Mouse (Mus musculus) T-cell, adult 2 months (primary cell): ENCODE measurements around the gene Gm49322.
A peak's percentile ranks its signal among the peaks of the same experiment; 100 is the strongest.

Source experiments
- DNase-seq: peaks from one replicate; pipeline ENCODE4 v3.0.0; 2022; ENCODE audit warnings: low spot score

The Gm49322 gene

DNA sequence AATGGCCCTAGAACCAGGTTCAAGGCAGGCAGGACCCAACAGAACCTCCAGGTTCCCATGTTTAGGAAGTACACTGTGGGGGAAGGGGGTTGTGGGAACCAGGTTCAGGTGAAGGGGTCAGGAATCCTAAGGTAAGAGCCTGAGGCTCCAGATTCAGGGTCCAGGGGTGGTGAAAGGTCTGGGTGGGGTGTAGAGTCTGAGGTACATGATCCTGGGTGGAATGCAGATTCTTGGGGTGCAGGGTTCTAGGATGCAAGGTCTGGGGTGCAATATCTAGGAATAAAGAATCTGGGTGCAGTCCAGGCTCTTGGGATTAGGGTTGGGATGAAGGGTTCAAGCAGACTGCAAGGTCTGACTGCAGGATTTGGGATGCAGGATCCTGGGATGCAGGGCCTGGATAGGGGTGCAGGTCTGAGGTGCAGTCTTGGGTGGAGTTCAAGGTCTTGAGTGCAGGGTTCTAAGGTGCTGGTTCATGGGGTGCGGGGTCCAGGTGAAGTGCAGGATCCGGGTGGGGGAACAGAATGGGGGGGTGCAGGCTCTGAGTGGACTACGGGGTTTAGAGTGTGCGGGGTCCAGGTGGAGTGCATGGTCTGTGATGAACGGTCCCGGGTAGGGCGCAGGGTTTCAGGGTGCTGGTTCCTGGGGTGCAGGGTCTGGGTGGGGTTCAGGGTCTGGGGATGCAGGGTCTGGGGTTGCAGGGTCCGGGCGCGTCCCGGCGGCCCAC is 49.7 kb downstream of the Gm49322 start:
- no peak for DNase-seq

DNA sequence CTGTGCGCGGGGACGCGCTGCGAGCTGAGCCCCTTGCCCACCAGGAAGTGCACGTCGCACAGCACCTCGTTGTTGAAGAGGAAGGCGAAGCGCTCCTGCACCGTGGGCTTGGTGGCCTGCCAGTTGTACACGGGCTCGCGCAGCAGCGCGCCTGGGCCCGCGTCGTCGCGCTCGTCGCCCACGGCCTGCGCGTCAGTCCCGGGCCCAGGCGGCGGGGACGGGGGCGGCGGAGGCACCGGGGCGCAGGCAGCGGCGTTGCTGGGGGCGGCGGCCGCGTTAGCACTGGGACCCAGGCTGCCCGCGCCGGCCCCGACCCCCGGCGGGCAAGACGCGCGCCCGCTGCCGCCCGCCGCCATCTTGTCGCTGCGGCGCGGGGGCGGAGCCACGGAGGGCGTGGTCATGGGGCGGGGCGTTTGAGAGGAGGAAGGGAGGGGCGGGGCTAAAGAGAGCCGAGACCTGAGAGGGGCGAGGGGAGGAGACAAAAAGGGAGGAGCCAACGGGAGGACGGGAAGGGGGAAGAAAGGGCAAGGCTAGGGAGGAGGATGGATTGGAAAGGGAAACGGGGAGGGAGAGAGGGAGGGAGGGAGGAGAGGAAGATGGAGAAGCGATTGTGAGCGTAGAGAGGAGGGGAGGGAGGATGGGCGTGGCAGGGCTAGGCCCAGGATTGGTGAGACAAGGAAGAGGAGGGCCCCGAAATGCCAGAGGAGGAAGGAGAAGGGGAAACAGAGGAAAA is 50.5 kb downstream of the Gm49322 start:
- peak; percentile 87 for DNase-seq

DNA sequence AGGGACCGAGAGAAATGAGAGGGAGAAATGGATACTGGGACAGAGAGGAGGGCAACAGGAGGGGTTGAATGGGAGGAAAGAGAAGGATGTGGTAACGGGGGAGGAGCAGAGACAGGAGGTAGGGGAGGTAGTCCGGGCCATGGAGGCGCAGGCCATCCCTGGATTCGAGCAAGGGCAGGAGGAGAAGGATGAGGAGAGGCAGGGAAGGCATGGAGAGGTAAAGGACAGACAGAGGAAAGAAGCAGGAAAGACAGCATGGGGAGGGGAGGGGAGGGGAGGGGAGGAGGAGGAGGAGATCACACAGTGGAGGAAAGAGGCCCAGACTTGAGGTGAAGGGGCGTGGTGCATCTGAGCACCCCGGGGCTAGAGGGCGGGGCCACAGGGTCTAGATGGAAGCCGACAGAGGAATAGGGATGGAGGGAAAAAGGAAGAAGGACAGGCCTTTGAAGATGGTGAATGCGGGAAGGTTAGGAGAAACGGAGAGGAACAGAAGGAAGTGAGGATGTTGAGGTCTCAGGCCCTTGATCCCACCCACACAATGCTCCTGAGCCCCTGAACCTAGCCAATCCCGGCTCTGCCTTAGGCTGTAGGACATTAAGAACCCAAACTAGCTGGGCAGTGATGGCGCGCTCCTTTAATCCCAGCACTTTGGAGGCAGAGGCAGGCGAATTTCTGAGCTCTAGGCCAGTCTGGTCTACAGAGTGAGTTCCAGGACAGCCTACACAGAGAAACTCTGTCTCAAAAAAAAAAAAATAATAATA is 51.2 kb downstream of the Gm49322 start, which contains the start of gene Btbd2:
Gene Btbd2, minus strand, starts transcription at position 209 of the 761 bp plus-strand sequence.
- no peak for DNase-seq

DNA sequence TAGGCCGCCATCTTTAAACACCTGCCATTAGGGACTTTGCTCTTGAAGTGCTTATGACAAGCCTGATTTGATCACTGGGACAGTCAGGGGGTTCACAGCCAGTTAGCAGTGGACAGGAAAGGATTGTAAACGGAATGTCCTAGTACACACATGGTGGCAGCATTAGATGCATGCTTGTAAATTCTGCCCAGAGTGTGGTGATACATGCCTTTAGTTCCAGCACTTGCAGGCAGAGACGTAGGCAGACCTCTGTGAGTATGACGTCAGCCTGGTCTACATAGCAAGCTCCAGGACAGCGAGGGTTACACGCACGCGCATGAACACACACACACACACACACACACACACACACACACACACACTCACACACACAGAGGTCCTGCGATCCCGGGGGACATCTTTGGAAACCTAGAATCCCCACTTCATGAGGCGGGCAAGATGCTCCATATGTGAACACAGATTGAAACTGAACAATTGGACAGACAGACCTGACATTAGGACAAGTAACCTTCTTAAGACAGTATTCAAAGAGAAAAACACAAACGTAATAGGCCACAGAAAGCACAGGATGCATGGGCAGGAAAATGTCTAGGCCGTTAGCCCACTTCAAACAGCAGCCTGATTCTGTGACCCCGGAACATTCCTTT is 52.5 kb downstream of the Gm49322 start:
- DNase-seq = peak; percentile 70

DNA sequence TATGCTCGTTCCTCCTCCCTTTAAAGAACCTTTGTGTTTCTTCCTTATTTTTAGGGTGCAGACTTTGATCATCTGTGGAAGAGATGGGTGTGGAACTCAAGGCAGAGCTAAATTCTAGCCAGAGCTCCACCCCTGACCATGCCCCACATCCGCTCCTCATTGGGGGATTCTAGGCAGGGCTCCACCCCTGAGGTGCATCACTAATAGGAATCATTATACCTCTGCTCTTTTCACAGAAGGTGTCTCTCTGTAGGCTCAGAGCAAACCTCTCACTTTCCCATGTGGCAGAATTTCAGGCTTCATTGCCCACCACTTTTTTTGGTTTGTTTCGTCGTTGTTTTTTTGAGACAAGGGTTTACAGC is 53.0 kb downstream of the Gm49322 start:
- peak; percentile 60 for DNase-seq

GRCm38 (mm10) chr10:80659213-80659612 is 53.4 kb downstream of the Gm49322 start:
- peak; percentile 57 for DNase-seq

DNA sequence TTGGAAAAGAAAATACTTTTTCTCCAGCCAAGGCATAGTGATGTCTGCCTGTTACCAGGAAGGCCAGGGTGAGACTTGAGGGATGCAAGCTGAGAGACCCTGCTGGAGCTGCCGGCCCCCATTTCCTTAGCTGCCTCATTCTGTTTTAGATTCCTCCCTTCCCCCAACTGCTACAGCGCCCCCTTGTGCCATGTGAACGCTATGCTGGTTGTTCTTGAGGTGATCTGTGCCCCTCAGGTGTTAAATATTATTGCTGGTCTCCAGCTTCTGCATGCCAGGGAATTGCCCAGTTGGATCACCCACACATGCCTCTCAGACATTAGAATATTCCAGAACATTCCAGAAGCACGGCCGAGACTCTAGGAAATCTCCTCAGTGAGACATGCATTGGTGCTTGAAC is 55.3 kb downstream of the Gm49322 start:
- DNase-seq = peak; percentile 72

DNA sequence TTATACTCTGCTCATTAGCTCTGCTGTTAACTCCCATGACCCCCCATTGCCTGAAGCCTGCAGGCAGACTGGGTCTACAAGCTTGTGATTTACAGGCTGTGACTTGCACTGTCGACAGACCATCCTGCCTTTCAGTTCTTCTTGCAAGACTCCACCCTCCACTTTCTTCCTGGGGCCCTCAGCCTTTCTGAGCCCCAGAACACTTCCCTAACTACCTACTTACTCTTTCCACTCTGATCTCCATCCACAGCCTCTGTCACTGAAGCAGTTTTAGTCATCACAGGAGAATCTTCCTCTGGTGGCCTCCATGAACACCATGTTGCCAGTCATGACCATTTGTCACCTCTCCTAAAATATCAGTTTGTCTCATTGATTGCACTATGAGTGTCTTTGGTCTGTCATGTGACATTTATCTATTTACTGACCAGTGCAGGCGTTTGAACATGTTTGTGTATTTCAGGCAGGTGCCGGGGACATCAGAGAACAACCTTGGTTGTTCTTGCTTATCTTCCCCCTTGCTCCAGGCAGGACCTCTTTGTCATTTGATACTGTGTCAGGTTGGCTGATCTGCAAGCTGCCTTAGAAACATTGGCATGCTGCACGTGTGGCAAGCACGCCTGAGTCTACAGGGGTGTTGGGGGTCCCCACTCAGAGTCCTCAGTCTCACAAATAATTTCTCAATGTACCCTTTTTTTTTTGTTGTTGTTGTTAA is 57.8 kb downstream of the Gm49322 start:
- no peak for DNase-seq

- peak; percentile 36 for DNase-seq
These were observed 58.6 kb downstream of the Gm49322 start for GRCm38 (mm10) chr10:80664197-80665015.

GRCm38 (mm10) chr10:80665016-80665380 is 59.2 kb downstream of the Gm49322 start:
- no peak for DNase-seq
